Mouse (Mus musculus) stomach, postnatal 0 days (tissue): Measurements from ENCODE around the gene Rhof.

Experiments used
- CTCF ChIP-seq: IDR thresholded peaks from 2 replicates; pipeline ENCODE4 v1.5.1; 2016; ENCODE audit warnings: antibody characterized with exemption, low read depth, mild to moderate bottlenecking, moderate library complexity
- EP300 ChIP-seq: optimal IDR thresholded peaks from 2 replicates; pipeline ENCODE3; 2016; ENCODE audit warnings: antibody characterized with exemption

- TF ChIP-seq CTCF (peak; percentile 27), EP300 (no peak)
Measured at GRCm38 (mm10) chr5:123134186-123134874, 1.8 kb upstream of the Rhof start.
